Mouse (Mus musculus) hematopoietic multipotent progenitor cell, adult 10-12 weeks (in vitro differentiated cells): ENCODE measurements around the gene Cblb. TPM values are rescaled to one million over a fixed set of nuclear protein-coding genes. Genes with fewer than 3 reads are reported as not detected.

Source experiments
- polyA plus RNA-seq: library from polyadenylated mRNA; stranded (reverse); fragments of >175 nt; gene quantifications from 2 replicates; pipeline ENCODE4 v1.2.3, GENCODE M21; 2012; ENCODE audit warnings: low replicate concordance

Gene Cblb
- polyA plus RNA-seq = 12.3 and 21.1 TPM in 2 replicates

DNA sequence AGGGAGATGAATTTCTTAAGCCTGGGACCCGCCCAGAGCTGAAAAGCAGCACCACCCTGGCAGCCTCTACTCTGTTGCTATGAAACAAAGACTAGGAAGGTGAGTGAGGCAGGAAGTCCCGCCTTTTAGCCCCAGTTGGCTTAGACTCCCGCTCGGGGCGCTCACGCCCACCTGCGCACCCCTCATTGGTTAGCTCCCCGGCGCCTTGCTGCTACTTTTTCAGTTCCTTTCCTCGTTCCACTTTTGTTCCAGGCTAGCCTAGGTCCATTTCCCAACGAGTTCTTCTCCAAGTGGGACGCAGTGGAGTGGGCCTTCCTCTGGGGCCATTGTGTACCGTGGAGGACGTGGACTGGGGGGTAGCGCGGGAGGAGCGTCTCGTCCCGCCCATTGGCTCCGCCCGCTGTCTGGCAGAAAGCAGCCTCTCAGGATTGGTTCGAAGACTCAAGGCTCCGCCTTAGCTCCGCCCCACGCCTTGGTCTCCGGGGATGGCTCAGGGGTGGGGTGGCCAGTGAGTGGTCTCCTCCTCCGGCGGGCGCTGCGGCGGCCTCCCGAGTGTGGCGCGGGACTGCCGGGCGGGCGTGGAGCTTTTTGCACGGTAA lies at the start of gene Cblb:
Gene Cblb, plus strand, starts transcription at position 135 of the 599 bp plus-strand sequence.

